Mouse (Mus musculus) C2C12 (cell line): ENCODE measurements around the gene Ak4.

Experiments
- CEBPB ChIP-seq: IDR thresholded peaks from one replicate; pipeline ENCODE4 v1.6.1; 2011; ENCODE audit warnings: low read depth, mild to moderate bottlenecking, control low read depth, moderate library complexity
- CTCF ChIP-seq: IDR thresholded peaks from one replicate; pipeline ENCODE4 v1.5.1; 2011; ENCODE audit not compliant: control insufficient read depth, insufficient read depth, insufficient read length
- MYOD1 ChIP-seq: IDR thresholded peaks from one replicate; pipeline ENCODE4 v1.6.1; 2011; ENCODE audit warnings: low read depth; ENCODE audit not compliant: control insufficient read depth, insufficient read length
- USF1 ChIP-seq: IDR thresholded peaks from one replicate; pipeline ENCODE4 v1.6.1; 2011; ENCODE audit warnings: low read depth, mild to moderate bottlenecking, control low read depth, moderate library complexity

GRCm38 (mm10) chr4:101392229-101392628 lies 26.8 kb upstream of the Ak4 start:
- TF ChIP-seq CTCF (no peak), CEBPB (no peak), MYOD1 (no peak), USF1 (no peak)
